Mouse (Mus musculus): ENCODE results near the gene Usp8. TPM values are rescaled to one million over a fixed set of nuclear protein-coding genes. Genes with fewer than 3 reads are reported as not detected.

Usp8 gene
- 24.2 TPM in 2 replicates for total RNA-seq (2012; rRNA removed)
- total RNA-seq (2014; rRNA removed), result 23.5 and 24.1 TPM in 2 replicates
- 41.5 and 43.0 TPM in 2 replicates for polyA plus RNA-seq (2012; ENCODE audit: insufficient read length, low read depth)

- TF ChIP-seq CHD1 (IDR thresholded peaks at IDR 0.05; ENCODE audit: low read depth, low read length), result no peak
- TF ChIP-seq RAD21 (IDR thresholded peaks at IDR 0.05; ENCODE audit: low read depth, low read length), result no peak
- no peak for TF ChIP-seq RCOR1 (conservative IDR thresholded peaks at IDR 0.05; ENCODE audit: low read depth, low read length)
- no peak; the same call in 1 of the 2 replicates for TF ChIP-seq GABPA (IDR thresholded peaks at IDR 0.05; ENCODE audit: insufficient replicate concordance, low read depth, low read length)
- no peak for TF ChIP-seq CHD2 (IDR thresholded peaks at IDR 0.05; ENCODE audit: low read length)
- no peak for TF ChIP-seq JUN (IDR thresholded peaks at IDR 0.05; ENCODE audit: insufficient read depth, low read depth, low read length)
- peak; percentile 74; the same call in 1 of the 2 replicates for TF ChIP-seq MXI1 (IDR thresholded peaks at IDR 0.05; ENCODE audit: low read depth, low read length)
- TF ChIP-seq ZNF384 (IDR thresholded peaks at IDR 0.05; ENCODE audit: low read depth, low read length), result no peak
- peak; percentile 75; the same call in 1 of the 2 replicates for TF ChIP-seq KAT2A (IDR thresholded peaks at IDR 0.05; ENCODE audit: insufficient replicate concordance, low read length)
- peak; percentile 34; the same call in 1 of the 2 replicates for TF ChIP-seq IRF4 (IDR thresholded peaks at IDR 0.05; ENCODE audit: low read depth, low read length)
- TF ChIP-seq CTCF (conservative IDR thresholded peaks at IDR 0.05 in 1 of 2, IDR thresholded peaks at IDR 0.05 in 1 of 2; ENCODE audit: low read depth in 2 of 2, low read length in 2 of 2), result no peak
- TF ChIP-seq ETS1 (conservative IDR thresholded peaks at IDR 0.05; ENCODE audit: low read depth, low read length), result 0 out of 2 replicates have a peak, but pooled peaks have one; percentile 4
- peak; percentile 69 for TF ChIP-seq BHLHE40 (IDR thresholded peaks at IDR 0.05; ENCODE audit: low read depth, low read length)
- peak; percentile 81; the same call in 1 of the 2 replicates for TF ChIP-seq MAZ (IDR thresholded peaks at IDR 0.05; ENCODE audit: low read depth, low read length)
- TF ChIP-seq TBP (conservative IDR thresholded peaks at IDR 0.05; ENCODE audit: low read depth, low read length), result peak; percentile 79
- TF ChIP-seq MEF2A (IDR thresholded peaks at IDR 0.05; ENCODE audit: borderline replicate concordance, low read depth, low read length), result 0 out of 2 replicates have a peak, but pooled peaks have one; percentile 28
- TF ChIP-seq ZKSCAN1 (IDR thresholded peaks at IDR 0.05; ENCODE audit: borderline replicate concordance, low read depth, low read length), result no peak
- TF ChIP-seq USF1 (IDR thresholded peaks at IDR 0.05; ENCODE audit: low read depth, low read length), result no peak
- peak; percentile 91 for TF ChIP-seq ZMIZ1 (IDR thresholded peaks at IDR 0.05; ENCODE audit: low read depth, low read length)
- peak; percentile 74; the same call in 1 of the 2 replicates for TF ChIP-seq TCF12 (IDR thresholded peaks at IDR 0.05; ENCODE audit: low read depth, low read length)
- peak; percentile 94 for TF ChIP-seq POLR2A (IDR thresholded peaks at IDR 0.05; ENCODE audit: low read depth, low read length)
- TF ChIP-seq MAFK (IDR thresholded peaks at IDR 0.05; ENCODE audit: insufficient replicate concordance, low read length), result no peak
- TF ChIP-seq MAX (IDR thresholded peaks at IDR 0.05; ENCODE audit: low read length), result peak; percentile 73; the same call in 1 of the 2 replicates
- TF ChIP-seq ELF1 (IDR thresholded peaks at IDR 0.05; ENCODE audit: low read depth, low read length), result peak; percentile 98
- TF ChIP-seq MYC (IDR thresholded peaks at IDR 0.05; ENCODE audit: low read depth, low read length), result peak; percentile 23; the same call in 1 of the 2 replicates
- TF ChIP-seq SMC3 (IDR thresholded peaks at IDR 0.05; ENCODE audit: low read depth, low read length), result no peak
- TF ChIP-seq UBTF (IDR thresholded peaks at IDR 0.05; ENCODE audit: low read depth, low read length), result peak; percentile 86
- peak; percentile 87 for TF ChIP-seq HCFC1 (IDR thresholded peaks at IDR 0.05; ENCODE audit: low read depth, low read length)
- peak; percentile 91 for TF ChIP-seq NELFE (IDR thresholded peaks at IDR 0.05; ENCODE audit: low read depth, low read length)
- no peak for TF ChIP-seq JUND (conservative IDR thresholded peaks at IDR 0.05; ENCODE audit: low read depth, low read length)
- TF ChIP-seq PAX5 (IDR thresholded peaks at IDR 0.05; ENCODE audit: low read length), result no peak
- no peak for TF ChIP-seq ZC3H11A (IDR thresholded peaks at IDR 0.05; ENCODE audit: low read depth, low read length)
- TF ChIP-seq EP300 (IDR thresholded peaks at IDR 0.05; ENCODE audit: low read length), result no peak
- TF ChIP-seq NRF1 (IDR thresholded peaks at IDR 0.05; ENCODE audit: low read depth, low read length), result peak; percentile 99
- peak; percentile 85; the same call in 1 of the 2 replicates for TF ChIP-seq SIN3A (IDR thresholded peaks at IDR 0.05; ENCODE audit: low read length)
- no peak for TF ChIP-seq E2F4 (IDR thresholded peaks at IDR 0.05; ENCODE audit: insufficient replicate concordance, low read depth, low read length)
- no peak for TF ChIP-seq USF2 (conservative IDR thresholded peaks at IDR 0.05; ENCODE audit: low read depth, low read length)
- peak; percentile 62; the same call in 1 of the 2 replicates for TF ChIP-seq POLR2AphosphoS2 (IDR thresholded peaks at IDR 0.05; ENCODE audit: low read depth, low read length)
- H3K27me3 ChIP-seq (replicated peaks), result no peaks in the 10 kb centered on the region
- peaks cover under 1 to 11% of the 10 kb centered on the region in 2 experiments for H3K36me3 ChIP-seq (replicated peaks in 1 of 2; ENCODE audit: control insufficient read depth in 1 of 2, insufficient read depth in 1 of 2, low read length in 1 of 2)
- H3K79me2 ChIP-seq (replicated peaks; ENCODE audit: control insufficient read depth, extremely low read depth, insufficient read depth, poor library complexity, severe bottlenecking), result peaks cover 23% of the 10 kb centered on the region
- peak within 1 kb of the TSS; percentile 72 for H3K9ac ChIP-seq (ENCODE audit: insufficient read depth, low read depth)
- DNase-seq (ENCODE audit: extremely low read depth), result peak; percentile 98
- in situ Hi-C loops (cut with MboI; ENCODE audit: low pct_ligation_motif_present, low pct_unique_long_range_greater_than_20kb, low sequenced_read_pairs) (no loop called here), dilution Hi-C loops (cut with MboI; ENCODE audit: extremely low pct_ligation_motif_present, extremely low pct_unique_long_range_greater_than_20kb, low sequenced_read_pairs) (no loop called here)
- H3K4me2 ChIP-seq (ENCODE audit: insufficient read depth, low read depth, poor library complexity, severe bottlenecking), result peak within 1 kb of the TSS; percentile 100
- H3K9me3 ChIP-seq (replicated peaks; ENCODE audit: low read length), result peaks cover 10% of the 10 kb centered on the region
- peaks cover 2 to 11% of the 10 kb centered on the region in 2 experiments; a peak in 2 of 4 replicates for H3K4me1 ChIP-seq (ENCODE audit: control insufficient read depth in 1 of 2, insufficient read depth in 2 of 2)
- H3K4me3 ChIP-seq (replicated peaks in 1 of 3; ENCODE audit: low read depth in 2 of 3, low read length in 2 of 3, poor library complexity in 1 of 3), result peak within 1 kb of the TSS; percentile 82 to 99 (median 94)
- 0 out of 2 replicates have a peak within 1 kb of the TSS, but pooled peaks have one; percentile 32 for H3K27ac ChIP-seq (ENCODE audit: insufficient read depth, low read depth)
Observed at GRCm38 (mm10) chr2:126706759-126707437, at the start of gene Usp8. TSS of gene Usp8 (plus strand) at chr2:126707328.

Measured in CH12.LX (cell line).